Mouse (Mus musculus) cerebellum, adult (tissue): ENCODE results near the gene Sac3d1.

Source experiments
- ATAC-seq: cut with Nextera tagmentation; 2 replicates; pipeline ENCODE4 v1.9.2; 2017; ENCODE audit warnings: mild to moderate bottlenecking, moderate library complexity, mixed read lengths; ENCODE audit not compliant: insufficient number of reproducible peaks, low FRiP score, low TSS enrichment

The Sac3d1 gene

GRCm38 (mm10) chr19:6071261-6071660 lies 47.2 kb downstream of the Sac3d1 start:
- no peak for ATAC-seq

GRCm38 (mm10) chr19:6070571-6071250 lies 47.7 kb downstream of the Sac3d1 start:
- ATAC-seq = no peak

- ATAC-seq = no peak
Observed at GRCm38 (mm10) chr19:6069851-6070250, 48.6 kb downstream of the Sac3d1 start.

- ATAC-seq = no peak
Observed at GRCm38 (mm10) chr19:6068951-6069350, 49.5 kb downstream of the Sac3d1 start.

- ATAC-seq = peak; percentile 69; the same call in 1 of the 2 replicates
Observed at GRCm38 (mm10) chr19:6067724-6068415, 50.6 kb downstream of the Sac3d1 start, which contains the start of gene Tm7sf2. Tm7sf2 (minus strand) TSS chr19:6068373.

GRCm38 (mm10) chr19:6067011-6067723 lies 51.3 kb downstream of the Sac3d1 start:
- peak; percentile 63 for ATAC-seq

GRCm38 (mm10) chr19:6066571-6066970 lies 51.9 kb downstream of the Sac3d1 start:
- ATAC-seq = no peak
